Mouse (Mus musculus): ENCODE measurements around the gene Vgll4. TPM values are rescaled to one million over a fixed set of nuclear protein-coding genes. Genes with fewer than 3 reads are reported as not detected.

Vgll4 gene
- polyA plus RNA-seq, 2 experiments = 4.6 to 5.5 TPM

DNA sequence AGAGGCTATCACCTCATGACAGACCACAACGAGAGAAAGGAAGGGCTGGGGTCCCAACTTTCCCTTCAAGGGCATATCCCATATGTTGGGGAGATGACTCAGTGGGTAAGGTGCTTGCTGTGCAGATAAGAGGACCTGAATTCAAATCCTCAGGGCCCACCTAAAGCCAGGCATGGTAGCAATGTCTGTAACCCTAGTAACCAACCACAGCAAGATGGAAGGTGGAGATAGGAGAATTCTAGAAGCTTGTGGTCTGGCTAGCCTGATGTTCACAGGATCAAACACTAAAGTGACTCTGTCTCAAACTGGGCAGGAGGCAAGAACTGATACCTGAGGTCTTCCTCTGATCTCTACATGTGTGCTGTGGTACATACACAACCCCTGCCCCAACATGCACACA lies 9.9 kb upstream of the Vgll4 start:
- Histone ChIP-seq H3K27me3 (ENCODE audit: control insufficient read depth, insufficient read depth, low read length) (no peaks in the 10 kb centered on the region), H3K9ac (replicated peaks) (no peak overlapping the region), H3K36me3 (replicated peaks; ENCODE audit: control insufficient read depth, insufficient read depth, low read depth) (no peaks in the 10 kb centered on the region), H3K27ac (no peak overlapping the region), H3K4me2 (ENCODE audit: low read depth) (no peak overlapping the region), H3K4me1 (replicated peaks; ENCODE audit: control insufficient read depth in 2 of 2, insufficient read depth in 2 of 2, low read length in 1 of 2) (no peaks in the 10 kb centered on the region), H3K9me3 (ENCODE audit: control insufficient read depth, low read length) (no peaks in the 10 kb centered on the region), H3K4me3 (ENCODE audit: insufficient read depth in 1 of 2, low read depth in 2 of 2, low read length in 2 of 2) (no peak overlapping the region)
- 24% methylated on average over 1 of the region's 1 CpGs for WGBS (ENCODE audit: insufficient replicate concordance)
- TF ChIP-seq EP300 (IDR thresholded peaks at IDR 0.05; ENCODE audit: low read depth) (no peak), CTCF (IDR thresholded peaks at IDR 0.05; ENCODE audit: low read depth) (no peak)
- no peak for DNase-seq (ENCODE audit: low read depth in 3 of 3, low spot score in 3 of 3)
- no peak for ATAC-seq (ENCODE audit: insufficient read depth)

DNA sequence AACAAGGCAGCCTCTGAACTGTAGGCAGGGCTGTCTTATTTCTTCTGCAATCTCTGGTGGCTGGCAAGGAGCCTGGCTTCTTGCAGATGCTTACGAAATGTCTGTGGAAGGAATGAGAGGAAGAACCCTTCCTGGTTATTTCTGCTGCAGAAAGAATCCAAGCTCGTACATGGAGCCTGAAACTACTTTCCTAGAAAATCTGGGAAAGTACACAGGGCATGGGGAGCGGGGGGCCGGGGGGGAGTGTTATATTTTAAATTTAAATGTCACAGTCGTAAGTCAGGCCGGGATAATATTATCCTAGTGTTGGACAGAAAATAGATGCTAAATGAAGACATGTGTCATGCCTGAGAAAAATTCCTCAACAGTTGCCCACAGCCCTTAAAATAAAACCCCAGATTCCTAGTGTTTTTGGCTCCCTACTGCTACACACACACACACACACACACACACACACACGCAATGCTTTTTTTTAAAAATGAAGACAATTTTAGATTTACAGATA lies 7.2 kb upstream of the Vgll4 start:
- WGBS (ENCODE audit: insufficient replicate concordance) = 63% methylated on average over 7 of the region's 7 CpGs
- Histone ChIP-seq H3K27me3 (ENCODE audit: control insufficient read depth, insufficient read depth, low read length) (no peaks in the 10 kb centered on the region), H3K4me2 (ENCODE audit: low read depth) (no peak overlapping the region), H3K4me1 (replicated peaks; ENCODE audit: control insufficient read depth in 2 of 2, insufficient read depth in 2 of 2, low read length in 1 of 2) (no peaks in the 10 kb centered on the region), H3K9ac (replicated peaks) (no peak overlapping the region), H3K4me3 (ENCODE audit: insufficient read depth in 1 of 2, low read depth in 2 of 2, low read length in 2 of 2) (no peak overlapping the region), H3K9me3 (ENCODE audit: control insufficient read depth, low read length) (no peaks in the 10 kb centered on the region), H3K27ac (no peak overlapping the region), H3K36me3 (replicated peaks; ENCODE audit: control insufficient read depth, insufficient read depth, low read depth) (no peaks in the 10 kb centered on the region)
- ATAC-seq (ENCODE audit: insufficient read depth) (no peak), DNase-seq (ENCODE audit: low read depth in 3 of 3, low spot score in 3 of 3) (no peak)
- TF ChIP-seq EP300 (IDR thresholded peaks at IDR 0.05; ENCODE audit: low read depth) = no peak
- TF ChIP-seq CTCF (IDR thresholded peaks at IDR 0.05; ENCODE audit: low read depth) = no peak

DNA sequence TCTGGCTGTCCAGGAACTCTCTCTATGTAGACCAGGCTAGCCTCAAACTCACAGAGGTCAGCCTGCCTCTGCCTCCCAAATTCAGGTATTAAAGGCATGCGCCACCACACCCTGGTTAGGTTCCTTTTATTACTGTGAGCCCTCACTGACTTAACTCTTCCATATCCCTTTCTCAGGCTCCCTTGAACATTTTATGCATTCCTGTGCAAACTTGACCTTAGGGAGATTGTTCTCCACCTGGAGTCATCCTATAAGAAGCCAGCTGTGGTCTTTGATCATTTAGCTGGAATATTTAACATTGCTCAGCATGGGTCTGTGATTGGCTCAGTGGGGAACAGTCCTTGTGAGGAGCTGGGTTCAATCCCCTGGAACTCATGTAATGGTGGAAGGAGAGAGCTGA lies 4.5 kb upstream of the Vgll4 start:
- Histone ChIP-seq H3K27me3 (ENCODE audit: control insufficient read depth, insufficient read depth, low read length) (peaks cover 13% of the 10 kb centered on the region), H3K4me2 (ENCODE audit: low read depth) (no peak overlapping the region), H3K9me3 (ENCODE audit: control insufficient read depth, low read length) (no peaks in the 10 kb centered on the region), H3K4me3 (ENCODE audit: insufficient read depth in 1 of 2, low read depth in 2 of 2, low read length in 2 of 2) (no peak overlapping the region), H3K27ac (no peak overlapping the region), H3K4me1 (replicated peaks; ENCODE audit: control insufficient read depth in 2 of 2, insufficient read depth in 2 of 2, low read length in 1 of 2) (no peaks in the 10 kb centered on the region), H3K9ac (replicated peaks) (no peak overlapping the region), H3K36me3 (replicated peaks; ENCODE audit: control insufficient read depth, insufficient read depth, low read depth) (no peaks in the 10 kb centered on the region)
- TF ChIP-seq EP300 (IDR thresholded peaks at IDR 0.05; ENCODE audit: low read depth) (no peak), CTCF (IDR thresholded peaks at IDR 0.05; ENCODE audit: low read depth) (no peak)
- WGBS (ENCODE audit: insufficient replicate concordance) = 63% methylated on average over 1 of the region's 1 CpGs
- no peak for DNase-seq (ENCODE audit: low read depth in 3 of 3, low spot score in 3 of 3)
- ATAC-seq (ENCODE audit: insufficient read depth) = no peak

DNA sequence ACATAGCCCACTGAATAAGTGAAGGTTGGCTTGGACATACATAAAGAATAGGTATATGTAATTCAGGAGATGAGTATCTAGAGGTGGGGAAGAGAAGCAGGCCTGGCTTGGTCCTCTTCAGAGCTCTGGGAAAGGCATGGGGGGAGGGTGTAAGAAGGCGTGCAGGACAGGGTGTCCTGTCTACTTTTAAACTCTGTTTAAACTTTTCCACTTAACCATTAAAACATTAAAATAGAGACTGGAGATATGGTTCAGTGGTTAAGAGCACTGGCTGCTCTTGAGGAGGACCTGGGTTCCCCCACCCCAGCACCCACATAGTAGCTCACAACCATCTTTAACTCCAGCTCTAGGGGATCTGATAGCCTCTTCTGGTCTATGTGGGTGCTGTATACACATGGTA lies 3.2 kb upstream of the Vgll4 start:
- TF ChIP-seq CTCF (IDR thresholded peaks at IDR 0.05; ENCODE audit: low read depth) (no peak), EP300 (IDR thresholded peaks at IDR 0.05; ENCODE audit: low read depth) (no peak)
- no peak for ATAC-seq (ENCODE audit: insufficient read depth)
- H3K9ac ChIP-seq (replicated peaks) = no peak overlapping the region

DNA sequence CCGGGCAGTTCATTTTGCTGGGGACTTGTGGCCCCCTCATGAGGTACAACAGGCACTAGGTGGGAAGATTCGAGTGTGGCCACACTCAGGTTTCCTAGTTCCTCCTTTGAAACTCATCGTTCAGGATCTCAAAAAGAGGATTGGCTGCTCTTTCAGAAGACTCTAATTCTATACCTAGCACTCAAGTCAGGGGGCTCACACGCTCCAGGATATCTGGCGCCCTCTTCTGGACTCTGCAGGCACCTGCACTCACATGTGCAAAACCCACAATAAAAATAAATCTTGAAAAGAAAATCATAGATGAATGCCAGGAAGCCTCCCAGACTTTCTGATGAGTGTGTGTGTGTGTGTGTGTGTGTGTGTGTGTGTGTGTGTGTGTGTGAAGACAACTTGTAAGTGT lies 1.1 kb upstream of the Vgll4 start:
- peaks cover 39% of the 10 kb centered on the region for H3K27me3 ChIP-seq (ENCODE audit: control insufficient read depth, insufficient read depth, low read length)
- no peak overlapping the region for H3K4me2 ChIP-seq (ENCODE audit: low read depth)
- WGBS (ENCODE audit: insufficient replicate concordance) = 41% methylated on average over 5 of the region's 5 CpGs
- no peak for TF ChIP-seq EP300 (IDR thresholded peaks at IDR 0.05; ENCODE audit: low read depth)
- TF ChIP-seq CTCF (IDR thresholded peaks at IDR 0.05; ENCODE audit: low read depth) = peak; percentile 52
- H3K27ac ChIP-seq = no peak overlapping the region
- no peaks in the 10 kb centered on the region for H3K9me3 ChIP-seq (ENCODE audit: control insufficient read depth, low read length)
- ATAC-seq (ENCODE audit: insufficient read depth) (no peak), DNase-seq (ENCODE audit: low read depth in 3 of 3, low spot score in 3 of 3) (no peak)
- no peak overlapping the region for H3K9ac ChIP-seq (replicated peaks)
- no peak overlapping the region for H3K4me3 ChIP-seq (ENCODE audit: insufficient read depth in 1 of 2, low read depth in 2 of 2, low read length in 2 of 2)
- no peaks in the 10 kb centered on the region for H3K4me1 ChIP-seq (replicated peaks; ENCODE audit: control insufficient read depth in 2 of 2, insufficient read depth in 2 of 2, low read length in 1 of 2)
- H3K36me3 ChIP-seq (replicated peaks; ENCODE audit: control insufficient read depth, insufficient read depth, low read depth) = no peaks in the 10 kb centered on the region

More for the DNA sequence above, 3.2 kb upstream of the Vgll4 start:
- DNase-seq (ENCODE audit: low read depth in 3 of 3, low spot score in 3 of 3) = no peak
- H3K27ac ChIP-seq = no peak overlapping the region
- peaks cover 26% of the 10 kb centered on the region for H3K27me3 ChIP-seq (ENCODE audit: control insufficient read depth, insufficient read depth, low read length)
- H3K4me3 ChIP-seq (ENCODE audit: insufficient read depth in 1 of 2, low read depth in 2 of 2, low read length in 2 of 2) = no peak overlapping the region
- H3K36me3 ChIP-seq (replicated peaks; ENCODE audit: control insufficient read depth, insufficient read depth, low read depth) = no peaks in the 10 kb centered on the region
- no peaks in the 10 kb centered on the region for H3K4me1 ChIP-seq (replicated peaks; ENCODE audit: control insufficient read depth in 2 of 2, insufficient read depth in 2 of 2, low read length in 1 of 2)
- no peaks in the 10 kb centered on the region for H3K9me3 ChIP-seq (ENCODE audit: control insufficient read depth, low read length)
- H3K4me2 ChIP-seq (ENCODE audit: low read depth) = no peak overlapping the region
- WGBS (ENCODE audit: insufficient replicate concordance) = 35% methylated on average over 1 of the region's 1 CpGs

Measured in liver, embryonic 14.5 days (tissue).